Mouse (Mus musculus): Measurements from ENCODE around the gene Mier1. TPM values are rescaled to one million over a fixed set of nuclear protein-coding genes. Genes with fewer than 3 reads are reported as not detected.

Mier1 gene
- 41.4 and 41.9 TPM in 2 replicates for polyA plus RNA-seq (2015; fragmentation: Nextera tagmentation; extraction: Ambion mirVana)

- DNase-seq (ENCODE audit: low spot score) (peak; percentile 98), ATAC-seq (replicated peaks; ENCODE audit: low FRiP score, low read depth) (peak; percentile 99)
- peak within 1 kb of the TSS; percentile 81 for H3K9ac ChIP-seq (ENCODE audit: low read depth, low read length)
- H3K27ac ChIP-seq = peak within 1 kb of the TSS; percentile 94
- no peaks in the 10 kb centered on the region for H3K9me3 ChIP-seq (replicated peaks; ENCODE audit: low read length)
- H3K4me1 ChIP-seq (replicated peaks; ENCODE audit: insufficient read depth, low read length) = peaks cover 7% of the 10 kb centered on the region; the same call in 1 of the 2 replicates
- H3K4me2 ChIP-seq (ENCODE audit: low read length) = peak within 1 kb of the TSS; percentile 78
- H3K36me3 ChIP-seq (ENCODE audit: insufficient read depth, low read length) = 0 out of 2 replicates have a peak, but pooled peaks cover 3% of the 10 kb centered on the region
- no peaks in the 10 kb centered on the region for H3K27me3 ChIP-seq (ENCODE audit: insufficient read depth, low read length)
- H3K4me3 ChIP-seq (replicated peaks; ENCODE audit: low read depth, low read length) = peak within 1 kb of the TSS; percentile 77
- TF ChIP-seq CTCF (IDR thresholded peaks at IDR 0.05; ENCODE audit: low read depth) = peak; percentile 15; the same call in 1 of the 2 replicates
- under 1% methylated on average over 74 of the region's 90 CpGs for WGBS
Measured at GRCm38 (mm10) chr4:103114184-103115111, at the start of gene Mier1, which contains the start of gene Wdr78. Gene Mier1, plus strand, starts transcription at chr4:103114390. Gene Wdr78, minus strand, starts transcription at chr4:103114555.

GRCm38 (mm10) chr4:103064421-103064820 is 49.8 kb upstream of the Mier1 start:
- 67% methylated on average over 2 of the region's 2 CpGs for WGBS
- no peak for TF ChIP-seq CTCF (IDR thresholded peaks at IDR 0.05; ENCODE audit: low read depth)
- no peaks in the 10 kb centered on the region for H3K36me3 ChIP-seq (ENCODE audit: insufficient read depth, low read length)
- H3K9ac ChIP-seq (ENCODE audit: low read depth, low read length) = no peak overlapping the region
- no peaks in the 10 kb centered on the region for H3K4me1 ChIP-seq (replicated peaks; ENCODE audit: insufficient read depth, low read length)
- H3K4me2 ChIP-seq (ENCODE audit: low read length) = no peak overlapping the region
- H3K4me3 ChIP-seq (replicated peaks; ENCODE audit: low read depth, low read length) = no peak overlapping the region
- no peak overlapping the region for H3K27ac ChIP-seq
- H3K9me3 ChIP-seq (replicated peaks; ENCODE audit: low read length) = no peaks in the 10 kb centered on the region
- H3K27me3 ChIP-seq (ENCODE audit: insufficient read depth, low read length) = no peaks in the 10 kb centered on the region
- DNase-seq (ENCODE audit: low spot score) (no peak), ATAC-seq (replicated peaks; ENCODE audit: low FRiP score, low read depth) (no peak)

DNA sequence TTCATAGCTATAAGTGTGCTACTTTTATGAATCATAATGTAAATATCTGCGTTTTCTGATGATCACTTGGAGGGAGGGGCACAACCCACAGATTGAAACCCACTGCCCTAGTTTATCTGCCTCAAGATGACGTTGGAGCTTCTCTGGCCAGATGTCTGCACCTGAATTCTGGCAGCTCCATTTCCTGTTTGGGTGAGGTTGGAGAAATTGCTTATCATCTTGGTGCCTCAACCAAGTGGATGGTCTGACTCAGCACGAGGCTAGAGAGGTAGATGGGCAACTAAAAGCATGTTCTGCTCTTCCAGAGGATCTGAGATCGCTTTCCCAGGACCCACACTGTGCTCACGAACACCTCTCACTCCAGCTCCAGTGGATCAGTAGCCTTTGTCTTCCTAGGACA is 49.2 kb upstream of the Mier1 start:
- no peak for DNase-seq (ENCODE audit: low spot score)
- WGBS = 73% methylated on average over 5 of the region's 5 CpGs
- H3K27me3 ChIP-seq (ENCODE audit: insufficient read depth, low read length) = no peaks in the 10 kb centered on the region
- no peak overlapping the region for H3K9ac ChIP-seq (ENCODE audit: low read depth, low read length)
- H3K4me1 ChIP-seq (replicated peaks; ENCODE audit: insufficient read depth, low read length) = no peaks in the 10 kb centered on the region
- no peak overlapping the region for H3K4me2 ChIP-seq (ENCODE audit: low read length)
- no peak for TF ChIP-seq CTCF (IDR thresholded peaks at IDR 0.05; ENCODE audit: low read depth)
- H3K4me3 ChIP-seq (replicated peaks; ENCODE audit: low read depth, low read length) = no peak overlapping the region
- H3K9me3 ChIP-seq (replicated peaks; ENCODE audit: low read length) = no peaks in the 10 kb centered on the region
- H3K27ac ChIP-seq = no peak overlapping the region
- H3K36me3 ChIP-seq (ENCODE audit: insufficient read depth, low read length) = no peaks in the 10 kb centered on the region
- ATAC-seq (replicated peaks; ENCODE audit: low FRiP score, low read depth) = no peak

- Histone ChIP-seq H3K9ac (ENCODE audit: low read depth, low read length) (no peak overlapping the region), H3K36me3 (ENCODE audit: insufficient read depth, low read length) (no peaks in the 10 kb centered on the region), H3K4me2 (ENCODE audit: low read length) (no peak overlapping the region), H3K4me3 (replicated peaks; ENCODE audit: low read depth, low read length) (no peak overlapping the region), H3K4me1 (replicated peaks; ENCODE audit: insufficient read depth, low read length) (no peaks in the 10 kb centered on the region), H3K27ac (no peak overlapping the region), H3K9me3 (replicated peaks; ENCODE audit: low read length) (no peaks in the 10 kb centered on the region), H3K27me3 (ENCODE audit: insufficient read depth, low read length) (no peaks in the 10 kb centered on the region)
- 81% methylated on average over 6 of the region's 6 CpGs for WGBS
- ATAC-seq (replicated peaks; ENCODE audit: low FRiP score, low read depth) (no peak), DNase-seq (ENCODE audit: low spot score) (no peak)
- TF ChIP-seq CTCF (IDR thresholded peaks at IDR 0.05; ENCODE audit: low read depth) = no peak
Measured at GRCm38 (mm10) chr4:103067906-103068655, 46.1 kb upstream of the Mier1 start.

DNA sequence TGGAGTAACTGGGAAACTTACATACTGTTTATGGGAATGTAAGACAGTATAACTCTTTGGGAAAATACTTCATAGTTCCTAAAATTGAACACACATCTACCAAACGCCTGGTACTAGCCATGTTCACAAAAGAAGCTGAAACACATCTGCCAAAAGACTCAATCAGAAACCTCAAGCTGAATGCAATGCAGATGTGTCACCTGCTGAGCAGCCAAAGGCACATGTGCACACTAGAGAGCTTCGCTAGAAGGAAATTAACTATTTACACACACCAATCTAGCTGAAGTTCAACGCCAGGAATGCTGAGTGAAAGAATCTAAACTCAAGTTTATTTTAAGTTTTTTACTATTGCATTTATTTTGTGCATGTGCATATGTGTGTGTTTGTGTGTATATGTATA is 43.6 kb upstream of the Mier1 start:
- Histone ChIP-seq H3K4me3 (replicated peaks; ENCODE audit: low read depth, low read length) (no peak overlapping the region), H3K36me3 (ENCODE audit: insufficient read depth, low read length) (no peaks in the 10 kb centered on the region), H3K9ac (ENCODE audit: low read depth, low read length) (no peak overlapping the region), H3K27me3 (ENCODE audit: insufficient read depth, low read length) (no peaks in the 10 kb centered on the region), H3K9me3 (replicated peaks; ENCODE audit: low read length) (no peaks in the 10 kb centered on the region), H3K27ac (no peak overlapping the region), H3K4me1 (replicated peaks; ENCODE audit: insufficient read depth, low read length) (no peaks in the 10 kb centered on the region), H3K4me2 (ENCODE audit: low read length) (no peak overlapping the region)
- 82% methylated on average over 3 of the region's 3 CpGs for WGBS
- DNase-seq (ENCODE audit: low spot score) = no peak
- ATAC-seq (replicated peaks; ENCODE audit: low FRiP score, low read depth) = no peak
- TF ChIP-seq CTCF (IDR thresholded peaks at IDR 0.05; ENCODE audit: low read depth) = no peak

- Histone ChIP-seq H3K9me3 (replicated peaks; ENCODE audit: low read length) (no peaks in the 10 kb centered on the region), H3K4me2 (ENCODE audit: low read length) (no peak overlapping the region), H3K4me3 (replicated peaks; ENCODE audit: low read depth, low read length) (no peak overlapping the region), H3K27ac (no peak overlapping the region), H3K4me1 (replicated peaks; ENCODE audit: insufficient read depth, low read length) (no peaks in the 10 kb centered on the region), H3K27me3 (ENCODE audit: insufficient read depth, low read length) (no peaks in the 10 kb centered on the region), H3K36me3 (ENCODE audit: insufficient read depth, low read length) (no peaks in the 10 kb centered on the region), H3K9ac (ENCODE audit: low read depth, low read length) (no peak overlapping the region)
- 92% methylated on average over 5 of the region's 5 CpGs for WGBS
- ATAC-seq (replicated peaks; ENCODE audit: low FRiP score, low read depth) (no peak), DNase-seq (ENCODE audit: low spot score) (no peak)
- TF ChIP-seq CTCF (IDR thresholded peaks at IDR 0.05; ENCODE audit: low read depth) = no peak
Measured at GRCm38 (mm10) chr4:103085237-103085636, 29.0 kb upstream of the Mier1 start.

All from kidney, postnatal 0 days (tissue).